Mouse (Mus musculus) cerebellum, adult 11 months (tissue): ENCODE data around the gene Kcnk13.

ENCODE experiments used
- DNase-seq: peaks from one replicate; pipeline ENCODE4 v3.0.0; 2022

Gene Kcnk13

GRCm38 (mm10) chr12:100100707-100101030 is 136.4 kb downstream of the Kcnk13 start:
- no peak for DNase-seq

GRCm38 (mm10) chr12:100101651-100102050 is 137.4 kb downstream of the Kcnk13 start:
- no peak for DNase-seq

GRCm38 (mm10) chr12:100104530-100104929 is 140.2 kb downstream of the Kcnk13 start:
- DNase-seq, result no peak

GRCm38 (mm10) chr12:100106275-100106895 is 142.1 kb downstream of the Kcnk13 start:
- peak; percentile 65 for DNase-seq

GRCm38 (mm10) chr12:100107436-100107835 is 143.1 kb downstream of the Kcnk13 start:
- DNase-seq, result no peak

GRCm38 (mm10) chr12:100109986-100110696 is 145.8 kb downstream of the Kcnk13 start, which contains the start of gene Psmc1:
Gene Psmc1, plus strand, starts transcription at chr12:100110154.
- peak; percentile 75 for DNase-seq
